Mouse (Mus musculus): ENCODE results near the gene Ralgapa2.
A peak's percentile ranks its signal among the peaks of the same experiment; 100 is the strongest.

Gene Ralgapa2

GRCm38 (mm10) chr2:146511911-146512580 is at the start of gene Ralgapa2:
Gene Ralgapa2 (minus strand): TSS chr2:146512344.
- DNase-seq, result peak; percentile 99

DNA sequence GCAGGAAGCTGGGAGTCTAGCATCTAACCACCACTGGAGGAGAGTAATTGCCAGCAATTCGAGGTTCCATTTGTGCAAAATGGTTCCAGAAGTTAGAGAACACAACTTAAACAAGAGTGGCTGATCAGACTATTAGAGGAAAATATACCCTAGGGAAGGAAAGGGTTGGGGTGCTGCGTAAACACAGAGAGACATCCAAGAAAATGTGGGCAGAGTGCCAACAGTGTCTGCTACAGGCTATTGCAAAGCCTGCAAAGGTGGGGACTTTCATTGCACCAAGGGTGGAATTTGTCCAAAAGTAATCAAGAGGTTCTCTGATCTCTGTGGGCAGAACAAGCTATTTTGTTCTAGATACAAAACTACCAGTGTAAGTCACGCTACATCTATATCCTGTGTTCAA is 49.4 kb upstream of the Ralgapa2 start:
- DNase-seq, result no peak

DNA sequence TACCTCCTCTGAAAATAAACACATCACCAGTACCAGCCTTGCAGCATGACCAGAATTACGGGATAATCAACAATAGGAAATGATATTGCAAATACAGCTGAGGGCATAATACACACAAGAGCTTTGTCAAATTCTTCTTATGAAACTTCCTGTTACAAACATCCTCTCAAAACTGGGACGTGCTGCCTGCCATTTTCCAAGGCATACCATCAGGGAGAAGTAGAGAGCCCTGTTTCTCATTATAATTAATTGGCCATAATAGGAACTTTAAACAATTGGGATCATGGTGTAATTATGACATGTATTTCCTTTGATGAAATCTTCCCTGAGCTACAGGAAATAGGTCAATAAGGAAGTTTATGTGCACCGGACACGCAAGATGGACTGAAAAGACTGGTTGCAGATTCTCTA is 48.5 kb upstream of the Ralgapa2 start:
- DNase-seq, result no peak

GRCm38 (mm10) chr2:146556148-146556547 is 44.0 kb upstream of the Ralgapa2 start:
- no peak for DNase-seq

GRCm38 (mm10) chr2:146555351-146555750 is 43.2 kb upstream of the Ralgapa2 start:
- DNase-seq, result no peak

- DNase-seq, result no peak
These were observed 41.6 kb upstream of the Ralgapa2 start for GRCm38 (mm10) chr2:146553701-146554100.

DNA sequence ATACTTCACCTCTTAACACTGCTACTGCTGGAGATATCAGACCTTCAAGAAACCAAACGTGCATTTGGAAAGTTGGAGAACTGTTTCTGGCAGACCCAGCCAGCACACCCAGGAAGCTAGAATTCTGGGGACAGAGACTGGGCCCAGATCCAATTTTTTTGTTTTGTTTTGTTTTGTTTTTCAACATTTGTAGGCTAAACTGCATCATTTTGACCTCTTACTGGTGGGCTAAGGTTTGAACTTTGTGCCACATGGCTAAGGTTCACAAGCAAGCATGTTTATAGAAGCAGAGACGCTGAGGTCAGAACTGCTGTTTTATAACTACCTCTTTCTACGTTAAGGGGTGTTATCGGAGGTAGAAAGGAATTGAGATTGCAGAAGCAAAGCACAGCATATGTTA is 39.7 kb upstream of the Ralgapa2 start:
- DNase-seq, result no peak

GRCm38 (mm10) chr2:146549111-146549776 is 37.1 kb upstream of the Ralgapa2 start:
- no peak for DNase-seq

GRCm38 (mm10) chr2:146544155-146544814 is 32.1 kb upstream of the Ralgapa2 start:
- no peak for DNase-seq

DNA sequence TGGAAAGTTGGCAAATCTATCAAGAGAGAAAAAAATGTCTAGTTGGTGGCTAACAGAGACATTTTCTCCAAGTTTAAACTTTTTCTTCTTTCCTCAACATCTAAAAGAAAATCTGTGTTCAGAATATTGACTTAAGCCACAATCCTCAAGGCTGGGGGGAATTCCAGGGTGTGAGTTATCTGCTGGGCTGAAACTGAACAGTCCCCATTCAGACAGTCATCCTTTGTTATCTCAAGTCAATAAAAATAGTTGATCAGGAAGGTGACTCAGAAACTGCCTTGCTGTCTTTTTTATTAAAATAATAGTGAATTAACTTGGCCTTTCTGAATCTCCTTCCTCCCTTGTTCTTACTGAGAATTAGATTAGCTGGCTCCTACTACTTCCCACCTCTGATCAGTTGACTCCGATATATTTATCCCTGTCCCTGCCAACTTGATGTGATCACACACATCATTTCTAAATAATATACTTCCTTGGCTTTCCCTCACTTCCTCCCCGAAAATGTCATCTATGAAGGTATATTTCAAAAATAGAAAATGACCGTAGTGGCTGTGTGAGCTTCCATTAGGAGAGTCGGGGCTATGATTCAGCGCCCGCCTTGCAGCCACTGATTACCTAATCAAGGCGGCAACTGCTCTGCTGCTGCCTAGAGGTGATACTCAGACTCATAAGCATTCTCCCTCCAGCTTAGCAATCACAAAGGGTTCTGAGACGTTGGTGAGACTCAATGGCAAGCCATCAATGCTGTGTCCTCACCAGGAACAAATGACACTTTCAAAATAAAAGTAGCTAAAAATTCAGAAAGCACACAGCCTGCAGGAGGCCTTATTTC is 21.2 kb upstream of the Ralgapa2 start:
- no peak for DNase-seq

DNA sequence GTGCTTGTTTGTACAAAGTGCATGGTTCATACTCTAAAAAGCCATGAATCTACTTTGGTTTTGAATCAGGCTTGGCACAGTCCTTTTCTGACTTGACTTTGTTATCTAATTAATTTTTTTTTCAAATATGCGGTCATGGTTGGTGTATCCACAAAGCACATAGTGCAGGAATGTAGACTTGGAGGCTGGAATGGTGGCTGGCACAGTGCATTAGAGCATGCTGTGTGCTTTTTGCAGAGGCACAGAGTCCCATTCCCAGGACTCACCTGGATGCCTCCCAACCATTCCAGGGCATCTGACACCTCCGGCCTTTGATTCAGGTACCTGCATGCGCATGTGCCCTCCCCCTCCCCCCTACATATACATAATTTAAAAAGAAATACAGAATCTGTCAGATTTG is 20.3 kb upstream of the Ralgapa2 start:
- no peak for DNase-seq

- no peak for DNase-seq
These were observed 13.3 kb upstream of the Ralgapa2 start for GRCm38 (mm10) chr2:146525483-146525882.

GRCm38 (mm10) chr2:146524685-146525415 is 12.7 kb upstream of the Ralgapa2 start:
- no peak for DNase-seq

DNA sequence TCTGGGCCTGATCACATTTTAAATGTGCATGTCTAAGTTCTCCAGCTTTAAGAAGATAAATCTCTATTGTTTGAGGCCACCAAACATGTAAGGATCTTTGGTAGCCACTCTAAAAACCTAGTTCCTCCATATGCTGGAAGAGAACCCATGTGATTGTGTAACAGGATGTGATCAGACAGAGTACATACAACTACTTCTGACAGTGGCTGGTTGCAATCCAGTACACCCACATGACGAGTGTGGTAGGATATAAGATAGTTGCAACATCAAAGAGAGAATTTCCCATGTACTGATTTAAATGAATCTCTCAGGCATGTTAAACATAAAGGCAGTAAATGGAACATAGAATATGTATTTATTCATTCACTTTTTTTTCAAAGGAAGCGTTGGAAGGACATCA is 4.8 kb upstream of the Ralgapa2 start:
- no peak for DNase-seq

DNA sequence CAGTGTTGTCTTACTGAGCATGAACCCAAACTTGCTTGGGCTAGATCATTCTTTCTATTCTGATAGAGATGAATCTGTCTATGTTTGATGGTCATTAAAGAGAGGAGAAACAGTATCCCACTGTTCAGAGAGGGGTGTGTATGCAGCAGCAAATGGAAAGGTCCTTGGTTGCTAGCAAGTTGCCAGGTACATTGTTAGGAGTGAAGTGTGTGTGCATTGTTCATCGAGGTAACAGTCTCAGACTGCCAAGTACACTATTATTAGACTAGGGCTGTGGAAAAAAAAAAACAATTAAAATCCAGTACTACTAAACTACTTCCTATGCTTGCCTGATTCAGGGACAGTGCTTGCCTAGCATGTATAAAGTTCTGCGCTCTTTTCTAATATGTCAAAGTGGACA is 2.9 kb upstream of the Ralgapa2 start:
- DNase-seq, result no peak

DNA sequence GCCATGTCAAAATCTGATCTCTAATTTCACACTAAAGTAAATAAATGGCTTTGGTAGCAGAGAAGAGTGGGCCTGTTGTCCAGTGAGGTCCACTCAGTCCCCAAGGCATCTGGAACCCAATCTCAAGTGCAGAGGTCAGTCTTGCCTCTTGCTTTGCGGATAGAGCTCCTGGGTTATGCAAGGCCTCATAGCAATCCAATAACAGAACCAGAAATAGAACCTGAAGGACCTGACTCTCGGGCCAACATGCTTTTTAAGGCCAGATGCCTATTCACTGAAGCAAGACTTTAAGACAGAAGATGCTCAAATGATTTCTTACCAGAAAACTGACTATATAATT is 407 bp upstream of the Ralgapa2 start:
- peak; percentile 22 for DNase-seq

GRCm38 (mm10) chr2:146511401-146511865 is 711 bp downstream of the Ralgapa2 start:
- no peak for DNase-seq

GRCm38 (mm10) chr2:146510780-146511179 is 1.4 kb downstream of the Ralgapa2 start:
- DNase-seq, result peak; percentile 6

- no peak for DNase-seq
These were observed 9.4 kb downstream of the Ralgapa2 start for GRCm38 (mm10) chr2:146502578-146503311.

DNA sequence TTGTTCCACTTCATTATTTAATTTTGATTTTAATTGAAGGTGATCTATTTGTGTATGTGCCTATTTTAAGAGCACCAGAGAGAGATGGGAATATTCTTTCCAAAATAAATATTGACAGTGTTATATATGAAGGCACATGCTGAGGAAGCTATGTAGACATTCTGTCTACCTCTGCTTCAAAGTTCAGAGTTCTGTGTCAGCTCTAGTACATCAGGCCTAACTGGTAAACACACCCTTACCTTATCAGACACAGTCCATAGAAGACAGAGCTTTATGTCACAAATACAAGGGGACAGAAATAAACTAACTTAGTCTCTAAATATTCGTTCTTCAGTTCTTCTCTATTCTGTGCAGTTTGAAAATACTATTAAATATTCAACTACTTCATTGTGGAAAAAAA is 12.1 kb downstream of the Ralgapa2 start:
- DNase-seq, result no peak

DNA sequence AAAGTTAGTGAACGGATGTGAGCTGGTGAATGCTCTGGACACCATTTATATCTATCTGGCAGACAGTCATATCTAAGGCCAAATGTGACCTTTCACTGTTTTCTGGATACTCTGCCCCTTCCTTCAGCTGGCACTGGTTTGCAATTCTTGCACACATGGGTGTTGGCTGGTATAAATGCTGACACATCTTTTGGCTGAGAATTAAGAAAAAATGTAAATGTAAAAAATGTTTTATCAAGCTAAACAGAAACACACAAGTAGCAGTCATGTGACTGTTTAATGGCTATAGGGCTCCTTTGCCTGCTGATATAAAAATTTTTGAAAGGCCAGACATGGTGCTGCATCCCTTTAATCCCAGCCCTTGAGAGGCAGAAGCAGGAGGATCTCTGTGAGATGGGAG is 13.0 kb downstream of the Ralgapa2 start:
- DNase-seq, result no peak

DNA sequence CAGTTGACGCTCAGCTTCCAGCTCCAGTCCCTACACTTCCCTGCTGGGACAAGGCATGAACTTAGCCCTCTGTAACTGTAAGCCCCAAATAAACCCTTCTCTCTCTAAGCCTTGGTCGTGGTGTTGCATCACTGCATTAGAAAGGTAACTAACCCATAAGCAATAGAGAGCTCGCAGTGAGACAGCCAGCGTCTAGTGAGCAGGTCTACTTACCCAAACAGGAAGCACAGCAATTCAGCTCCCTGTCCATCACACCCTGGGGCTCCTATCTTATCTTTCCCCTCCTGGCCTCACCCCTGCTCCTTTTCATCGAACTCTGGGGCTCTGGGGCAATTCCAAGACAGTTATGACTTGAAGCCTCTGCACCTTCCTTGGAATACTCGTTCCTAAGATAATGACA is 13.8 kb downstream of the Ralgapa2 start:
- no peak for DNase-seq
